Mouse (Mus musculus): ENCODE measurements around the gene Cse1l. TPM values are rescaled to one million over a fixed set of nuclear protein-coding genes. Genes with fewer than 3 reads are reported as not detected.
A peak's percentile ranks its signal among the peaks of the same experiment; 100 is the strongest.

Cse1l gene
- polyA plus RNA-seq (2016; fragmentation: Nextera tagmentation; extraction: Ambion mirVana): 152 and 164 TPM in 2 replicates

- Histone ChIP-seq H3K4me1 (peaks cover 9% of the 10 kb centered on the region), H3K4me3 (peak within 1 kb of the TSS; percentile 74), H3K27ac (peak within 1 kb of the TSS; percentile 95), H3K9me3 (no peaks in the 10 kb centered on the region), H3K36me3 (peaks cover 9% of the 10 kb centered on the region), H3K27me3 (no peaks in the 10 kb centered on the region), H3K9ac (peak within 1 kb of the TSS; percentile 75), H3K4me2 (replicated peaks) (peak within 1 kb of the TSS; percentile 99)
- peak; percentile 96 for ATAC-seq (ENCODE audit: insufficient number of reproducible peaks, insufficient read depth, low FRiP score, low TSS enrichment)
- WGBS: under 1% methylated on average over 80 of the region's 80 CpGs
These were observed at the start of gene Cse1l for GRCm38 (mm10) chr2:166905711-166906522. Cse1l (plus strand) TSS chr2:166906040.

GRCm38 (mm10) chr2:166856366-166856765 lies 49.5 kb upstream of the Cse1l start:
- Histone ChIP-seq H3K27me3 (no peaks in the 10 kb centered on the region), H3K4me1 (no peaks in the 10 kb centered on the region), H3K4me2 (replicated peaks) (no peak overlapping the region), H3K9me3 (peaks cover 8% of the 10 kb centered on the region; the same call in 1 of the 2 replicates), H3K27ac (no peak overlapping the region), H3K36me3 (peaks cover 64% of the 10 kb centered on the region), H3K4me3 (no peak overlapping the region), H3K9ac (no peak overlapping the region)
- no peak for ATAC-seq (ENCODE audit: insufficient number of reproducible peaks, insufficient read depth, low FRiP score, low TSS enrichment)
- WGBS: 73% methylated on average over 6 of the region's 6 CpGs

DNA sequence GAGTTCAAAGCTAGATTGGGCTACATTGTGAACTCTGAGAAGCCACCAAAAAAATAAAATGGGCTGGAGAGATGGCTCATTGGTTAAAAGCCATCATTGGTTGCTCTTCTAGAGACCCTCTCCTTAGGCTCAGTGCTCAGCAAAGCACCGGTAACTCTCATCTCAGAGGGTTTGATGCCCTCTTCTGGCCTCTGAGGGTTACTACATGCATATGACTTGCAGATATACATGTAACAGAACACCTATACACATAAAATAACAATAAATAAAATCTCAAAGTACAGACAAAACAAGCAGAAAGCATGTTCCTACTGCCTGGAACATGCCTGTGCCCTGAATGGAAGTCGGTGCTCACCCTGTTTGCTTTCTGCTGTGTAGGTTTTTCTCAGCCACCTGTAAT lies 48.7 kb upstream of the Cse1l start:
- H3K27me3 ChIP-seq: no peaks in the 10 kb centered on the region
- no peak overlapping the region for H3K27ac ChIP-seq
- ATAC-seq (ENCODE audit: insufficient number of reproducible peaks, insufficient read depth, low FRiP score, low TSS enrichment): no peak
- H3K4me2 ChIP-seq (replicated peaks): no peak overlapping the region
- peaks cover 3% of the 10 kb centered on the region; the same call in 1 of the 2 replicates for H3K9me3 ChIP-seq
- no peak overlapping the region for H3K4me3 ChIP-seq
- H3K4me1 ChIP-seq: no peaks in the 10 kb centered on the region
- 85% methylated on average over 2 of the region's 2 CpGs for WGBS
- H3K9ac ChIP-seq: no peak overlapping the region
- H3K36me3 ChIP-seq: peaks cover 57% of the 10 kb centered on the region

GRCm38 (mm10) chr2:166859214-166859613 lies 46.6 kb upstream of the Cse1l start:
- Histone ChIP-seq H3K36me3 (peaks cover 56% of the 10 kb centered on the region), H3K4me3 (no peak overlapping the region), H3K4me2 (replicated peaks) (no peak overlapping the region), H3K27ac (no peak overlapping the region), H3K27me3 (no peaks in the 10 kb centered on the region), H3K9me3 (no peaks in the 10 kb centered on the region), H3K4me1 (no peaks in the 10 kb centered on the region), H3K9ac (no peak overlapping the region)
- ATAC-seq (ENCODE audit: insufficient number of reproducible peaks, insufficient read depth, low FRiP score, low TSS enrichment): no peak
- 82% methylated on average over 7 of the region's 7 CpGs for WGBS

DNA sequence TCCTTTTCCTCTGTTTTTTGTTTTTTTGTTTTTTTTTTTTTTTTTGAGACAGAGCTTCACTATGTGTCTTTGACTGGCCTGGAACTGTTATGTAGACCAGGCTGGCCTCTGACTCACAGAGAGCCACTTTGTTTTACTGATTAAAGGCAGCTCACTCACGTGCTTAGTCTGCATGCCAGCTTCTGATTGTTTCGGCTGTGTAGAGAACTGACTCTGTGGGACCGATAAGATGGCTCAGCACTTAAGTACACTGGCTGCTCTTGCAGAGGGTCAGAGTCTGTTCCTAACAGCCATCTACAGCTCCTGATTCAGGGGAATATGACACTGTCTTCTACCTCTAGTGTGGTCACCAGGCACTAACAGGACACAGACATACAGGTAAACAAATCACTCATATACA lies 43.3 kb upstream of the Cse1l start:
- Histone ChIP-seq H3K27me3 (no peaks in the 10 kb centered on the region), H3K4me1 (no peaks in the 10 kb centered on the region), H3K27ac (no peak overlapping the region), H3K4me2 (replicated peaks) (no peak overlapping the region), H3K9me3 (no peaks in the 10 kb centered on the region), H3K36me3 (peaks cover 62% of the 10 kb centered on the region), H3K4me3 (no peak overlapping the region), H3K9ac (no peak overlapping the region)
- WGBS: 56% methylated on average over 3 of the region's 3 CpGs
- no peak for ATAC-seq (ENCODE audit: insufficient number of reproducible peaks, insufficient read depth, low FRiP score, low TSS enrichment)

DNA sequence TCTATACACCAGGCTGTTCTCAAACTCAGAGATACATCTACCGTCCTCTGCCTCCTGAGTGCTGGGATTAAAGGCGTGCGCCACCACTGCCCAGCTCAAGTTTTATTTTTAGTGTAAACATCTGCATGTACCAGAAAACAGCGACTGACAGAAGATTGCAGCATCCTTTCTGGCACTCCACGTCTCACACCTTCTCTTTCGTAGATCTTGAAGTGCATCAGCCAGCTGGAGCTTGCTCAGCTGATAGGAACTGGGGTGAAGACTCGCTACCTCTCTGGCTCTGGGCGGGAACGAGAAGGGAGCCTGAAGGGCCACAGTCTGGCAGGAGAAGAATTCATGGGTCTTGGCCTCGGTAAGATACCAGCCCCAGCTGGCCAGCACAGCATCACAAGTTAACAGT lies 40.4 kb upstream of the Cse1l start:
- no peaks in the 10 kb centered on the region for H3K4me1 ChIP-seq
- no peaks in the 10 kb centered on the region for H3K27me3 ChIP-seq
- ATAC-seq (ENCODE audit: insufficient number of reproducible peaks, insufficient read depth, low FRiP score, low TSS enrichment): no peak
- no peak overlapping the region for H3K9ac ChIP-seq
- no peak overlapping the region for H3K4me2 ChIP-seq (replicated peaks)
- H3K27ac ChIP-seq: no peak overlapping the region
- peaks cover 50% of the 10 kb centered on the region for H3K36me3 ChIP-seq
- H3K9me3 ChIP-seq: no peaks in the 10 kb centered on the region
- H3K4me3 ChIP-seq: no peak overlapping the region
- WGBS: 84% methylated on average over 10 of the region's 10 CpGs

DNA sequence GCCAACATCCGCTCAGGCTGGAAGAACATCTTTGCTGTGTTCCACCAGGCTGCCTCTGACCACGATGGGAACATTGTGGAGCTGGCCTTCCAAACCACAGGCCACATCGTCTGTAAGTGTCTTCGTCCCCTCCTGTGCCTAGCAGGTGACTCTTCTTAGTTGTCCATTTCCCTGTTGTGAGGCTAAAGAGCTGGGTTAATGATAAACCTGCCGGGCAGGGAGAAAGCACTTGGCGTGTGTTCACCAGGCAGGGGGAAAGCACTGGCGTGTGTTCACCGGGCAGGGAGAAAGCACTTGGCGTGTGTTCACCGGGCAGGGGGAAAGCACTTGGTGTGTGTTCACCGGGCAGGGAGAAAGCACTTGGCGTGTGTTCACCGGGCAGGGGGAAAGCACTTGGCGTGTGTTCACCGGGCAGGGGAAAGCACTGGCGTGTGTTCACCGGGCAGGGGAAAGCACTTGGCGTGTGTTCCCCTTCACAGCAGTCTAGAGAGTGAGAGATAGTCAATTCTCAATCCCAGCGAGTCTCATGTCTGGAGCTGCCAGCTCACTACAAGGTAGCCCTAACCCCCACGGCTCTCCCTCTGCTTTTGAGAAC lies 35.5 kb upstream of the Cse1l start:
- ATAC-seq (ENCODE audit: insufficient number of reproducible peaks, insufficient read depth, low FRiP score, low TSS enrichment): no peak
- 91% methylated on average over 20 of the region's 20 CpGs for WGBS
- Histone ChIP-seq H3K9ac (no peak overlapping the region), H3K9me3 (no peaks in the 10 kb centered on the region), H3K4me3 (no peak overlapping the region), H3K36me3 (peaks cover 58% of the 10 kb centered on the region), H3K27me3 (no peaks in the 10 kb centered on the region), H3K4me2 (replicated peaks) (no peak overlapping the region), H3K4me1 (no peaks in the 10 kb centered on the region), H3K27ac (no peak overlapping the region)

GRCm38 (mm10) chr2:166870899-166871298 lies 34.9 kb upstream of the Cse1l start:
- WGBS: 92% methylated on average over 10 of the region's 10 CpGs
- H3K27me3 ChIP-seq: no peaks in the 10 kb centered on the region
- H3K9me3 ChIP-seq: no peaks in the 10 kb centered on the region
- no peak overlapping the region for H3K27ac ChIP-seq
- no peak overlapping the region for H3K4me3 ChIP-seq
- peaks cover 53% of the 10 kb centered on the region for H3K36me3 ChIP-seq
- no peak overlapping the region for H3K4me2 ChIP-seq (replicated peaks)
- ATAC-seq (ENCODE audit: insufficient number of reproducible peaks, insufficient read depth, low FRiP score, low TSS enrichment): no peak
- H3K9ac ChIP-seq: no peak overlapping the region
- no peaks in the 10 kb centered on the region for H3K4me1 ChIP-seq

- no peaks in the 10 kb centered on the region for H3K4me1 ChIP-seq
- no peak overlapping the region for H3K4me2 ChIP-seq (replicated peaks)
- H3K9ac ChIP-seq: no peak overlapping the region
- WGBS: 55% methylated on average over 10 of the region's 10 CpGs
- H3K36me3 ChIP-seq: peaks cover 40% of the 10 kb centered on the region
- no peaks in the 10 kb centered on the region for H3K9me3 ChIP-seq
- no peaks in the 10 kb centered on the region for H3K27me3 ChIP-seq
- H3K4me3 ChIP-seq: no peak overlapping the region
- H3K27ac ChIP-seq: peak overlapping the region; percentile 75
- ATAC-seq (ENCODE audit: insufficient number of reproducible peaks, insufficient read depth, low FRiP score, low TSS enrichment): 0 out of 2 replicates have a peak, but pooled peaks have one; percentile 67
These were observed 31.1 kb upstream of the Cse1l start for GRCm38 (mm10) chr2:166874675-166875280.

- Histone ChIP-seq H3K27ac (0 out of 2 replicates have a peak overlapping the region, but pooled peaks have one; percentile 75), H3K4me2 (replicated peaks) (no peak overlapping the region), H3K9ac (no peak overlapping the region), H3K4me3 (no peak overlapping the region), H3K27me3 (no peaks in the 10 kb centered on the region), H3K9me3 (no peaks in the 10 kb centered on the region), H3K4me1 (no peaks in the 10 kb centered on the region), H3K36me3 (peaks cover 40% of the 10 kb centered on the region)
- ATAC-seq (ENCODE audit: insufficient number of reproducible peaks, insufficient read depth, low FRiP score, low TSS enrichment): no peak
- 89% methylated on average over 6 of the region's 6 CpGs for WGBS
These were observed 30.3 kb upstream of the Cse1l start for GRCm38 (mm10) chr2:166875561-166875960.

- H3K36me3 ChIP-seq: peaks cover 38% of the 10 kb centered on the region
- WGBS: 91% methylated on average over 10 of the region's 10 CpGs
These were observed 29.5 kb upstream of the Cse1l start for GRCm38 (mm10) chr2:166876331-166876730.

GRCm38 (mm10) chr2:166885066-166885465 lies 20.8 kb upstream of the Cse1l start:
- Histone ChIP-seq H3K9ac (no peak overlapping the region), H3K36me3 (peaks cover 10% of the 10 kb centered on the region; the same call in 1 of the 2 replicates), H3K4me3 (no peak overlapping the region), H3K27me3 (no peaks in the 10 kb centered on the region), H3K9me3 (no peaks in the 10 kb centered on the region), H3K4me2 (replicated peaks) (no peak overlapping the region), H3K4me1 (no peaks in the 10 kb centered on the region), H3K27ac (no peak overlapping the region)
- ATAC-seq (ENCODE audit: insufficient number of reproducible peaks, insufficient read depth, low FRiP score, low TSS enrichment): no peak
- WGBS: 89% methylated on average over 7 of the region's 7 CpGs

More at GRCm38 (mm10) chr2:166876331-166876730, 29.5 kb upstream of the Cse1l start:
- Histone ChIP-seq H3K4me1 (no peaks in the 10 kb centered on the region), H3K9me3 (no peaks in the 10 kb centered on the region), H3K4me3 (no peak overlapping the region), H3K27me3 (no peaks in the 10 kb centered on the region), H3K27ac (no peak overlapping the region), H3K9ac (no peak overlapping the region), H3K4me2 (replicated peaks) (no peak overlapping the region)
- ATAC-seq (ENCODE audit: insufficient number of reproducible peaks, insufficient read depth, low FRiP score, low TSS enrichment): no peak
